Mouse (Mus musculus) heart, postnatal 36 days (tissue): Measurements from ENCODE around the gene Zfp580. TPM values are rescaled to one million over a fixed set of nuclear protein-coding genes. Genes with fewer than 3 reads are reported as not detected.

Experiments
- DNase-seq, 2 experiments: peaks; one replicate each; pipeline ENCODE4 v3.0.0; 2021 to 2022
- intact Hi-C: fragments of 180-260 bp; cut with DNase I; formaldehyde crosslinking; loops from one replicate; pipeline ENCODE4 v1.15.1; 2025
- total RNA-seq, 2 experiments: library from RNA; stranded (reverse); gene quantifications; 2 replicates each; pipeline ENCODE4 v1.2.3; 2021

Zfp580 gene
- total RNA-seq, 2 experiments from 2014 or later, result 5.6 to 5.7 TPM

DNA sequence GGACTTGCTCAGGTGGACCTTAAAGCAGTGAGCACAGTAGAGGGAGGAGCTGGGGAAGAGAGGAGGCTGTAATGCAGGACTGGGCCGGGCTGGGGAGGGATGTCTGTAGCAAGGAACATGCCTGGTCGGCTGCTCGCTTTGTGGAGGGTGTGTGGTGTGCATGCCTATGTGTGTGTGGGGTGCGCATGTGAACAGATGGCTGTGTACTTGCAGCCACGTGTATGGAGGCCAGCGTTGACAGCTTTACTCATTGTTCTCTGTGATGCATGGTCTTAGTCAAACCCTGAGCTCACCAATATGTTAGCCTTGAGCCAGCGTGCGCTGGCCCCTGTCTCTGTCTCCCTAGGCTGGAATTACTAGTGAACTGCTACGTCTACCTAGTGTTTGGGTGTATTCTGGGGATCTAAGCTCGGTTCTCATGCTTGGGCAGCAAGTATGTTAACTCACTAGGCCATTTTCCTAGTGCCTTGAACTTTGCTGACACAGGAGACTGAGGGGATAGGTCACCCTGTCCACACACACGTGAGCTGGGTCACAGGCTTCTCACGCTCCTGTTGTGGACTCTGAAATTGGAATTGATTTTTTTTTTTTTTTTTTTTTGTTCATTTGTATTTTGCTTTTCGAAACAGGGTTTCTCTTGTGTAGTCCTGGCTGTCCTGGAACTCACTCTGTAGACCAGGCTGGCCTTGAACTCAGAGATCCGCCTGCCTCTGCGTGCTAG, 39.8 kb downstream of the Zfp580 start:
- DNase-seq, result no peak
- intact Hi-C loops, result no loop called here

- no peak for DNase-seq
- intact Hi-C loops, result no loop called here
These were observed 41.0 kb downstream of the Zfp580 start for GRCm38 (mm10) chr7:5092381-5092780.

DNA sequence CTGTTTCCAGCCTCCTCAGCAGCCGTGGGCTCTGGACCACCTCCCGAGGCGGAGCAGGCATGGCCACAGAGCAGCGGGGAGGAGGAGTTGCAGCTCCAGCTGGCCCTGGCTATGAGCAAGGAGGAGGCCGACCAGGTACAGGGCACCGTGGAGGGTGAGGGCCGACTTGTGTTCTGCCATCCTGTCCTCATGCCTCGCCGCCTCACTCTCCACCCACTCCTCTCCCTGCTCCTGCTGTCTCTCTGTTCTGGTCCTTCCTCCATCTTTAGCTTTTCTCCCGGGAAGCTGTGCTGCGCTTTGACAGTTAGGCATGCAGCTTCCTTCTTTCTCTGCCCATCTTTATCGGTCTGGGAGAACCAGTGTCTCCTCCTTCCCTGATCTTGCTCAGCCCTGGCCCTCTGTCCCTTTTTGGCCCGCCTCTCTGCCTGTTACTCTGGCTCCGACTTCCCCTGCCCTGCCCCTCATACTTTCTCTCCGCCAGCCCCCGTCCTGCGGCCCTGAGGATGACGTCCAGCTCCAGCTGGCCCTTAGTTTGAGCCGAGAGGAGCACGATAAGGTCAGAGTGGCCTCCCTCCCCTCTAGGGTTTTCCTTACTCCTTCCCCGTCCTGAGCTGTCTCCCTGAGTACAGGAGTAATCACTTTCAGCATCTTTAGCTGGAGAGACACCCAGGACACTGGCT, 41.6 kb downstream of the Zfp580 start:
- intact Hi-C loops, result no loop called here
- no peak for DNase-seq

DNA sequence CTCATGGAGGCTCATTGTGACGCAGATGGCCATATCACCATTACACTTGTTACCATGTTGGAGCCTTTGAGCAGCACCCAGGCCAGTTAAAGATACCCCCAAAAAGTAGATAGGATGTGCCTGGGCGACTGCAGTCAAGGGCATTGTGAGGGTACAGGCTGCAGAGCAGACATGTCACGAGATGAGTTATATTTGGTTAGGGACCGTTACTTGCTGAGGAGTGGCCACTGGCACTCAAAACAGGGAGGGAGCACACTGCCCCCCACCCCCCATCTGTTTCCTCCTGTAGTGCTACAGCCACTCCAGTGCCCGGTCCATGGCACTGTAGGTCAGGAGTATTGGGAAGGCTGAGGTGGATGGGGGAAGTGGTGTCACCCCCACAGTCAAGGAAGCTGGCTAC, 47.4 kb downstream of the Zfp580 start:
- intact Hi-C loops, result no loop called here
- DNase-seq, result no peak

- intact Hi-C loops, result no loop called here
- no peak for DNase-seq
These were observed 48.5 kb downstream of the Zfp580 start for GRCm38 (mm10) chr7:5099796-5100195.

DNA sequence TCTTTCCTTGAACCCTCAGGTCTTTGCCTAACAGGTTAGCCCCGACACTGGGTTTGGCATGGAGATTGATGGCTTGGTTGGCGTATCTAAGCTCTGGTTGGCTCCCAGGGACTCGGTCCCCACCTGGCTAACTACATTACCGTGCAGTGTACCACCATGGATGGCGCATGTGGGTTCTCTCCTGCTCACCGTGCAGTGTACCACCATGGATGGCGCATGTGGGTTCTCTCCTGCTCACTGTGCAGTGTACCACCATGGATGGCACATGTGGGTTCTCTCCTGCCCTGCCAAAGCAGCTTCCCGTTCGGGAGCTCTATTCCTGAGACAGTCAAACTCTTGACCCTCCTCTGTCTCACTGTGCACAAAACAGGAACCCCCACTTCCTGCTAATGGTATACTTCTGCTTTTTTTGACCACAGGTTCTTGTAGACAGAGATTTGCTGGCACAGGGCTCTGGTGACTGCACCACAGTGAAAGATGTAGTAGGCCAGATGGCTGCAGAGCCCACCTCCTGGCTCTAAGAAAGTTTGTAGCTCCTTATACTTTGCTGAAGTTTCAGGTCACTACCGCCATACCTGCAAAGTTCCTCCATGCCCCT, 49.8 kb downstream of the Zfp580 start:
- intact Hi-C loops, result no loop called here
- DNase-seq, result no peak

GRCm38 (mm10) chr7:5102564-5102963, 51.2 kb downstream of the Zfp580 start:
- intact Hi-C loops, result no loop called here
- DNase-seq, result no peak

Other genes with a start within 250 kb of the Zfp580 start
- gene Ube2s, start 238.9 kb upstream of the Zfp580 start, total RNA-seq, result 10 to 100 TPM; 89.8 to 95.7 TPM
- not detected for gene Shisa7, start 206.8 kb upstream of the Zfp580 start, total RNA-seq
- 1 to 10 TPM; 3.9 to 4.6 TPM for gene Isoc2b, start 181.3 kb upstream of the Zfp580 start, total RNA-seq
- 10 to 100 TPM; 45.4 to 48.8 TPM for gene Isoc2a, start 174.4 kb upstream of the Zfp580 start, total RNA-seq
- not detected for gene Gm36210, start 145.0 kb upstream of the Zfp580 start, total RNA-seq
- 1 to 10 TPM; 7.2 to 9.2 TPM for gene Zfp628, start 136.3 kb upstream of the Zfp580 start, total RNA-seq
- 1 to 10 TPM; 4.3 to 5.1 TPM for gene Nat14, start 129.5 kb upstream of the Zfp580 start, total RNA-seq
- 1 to 10 TPM; 3.9 to 4.1 TPM for gene Ssc5d, start 125.8 kb upstream of the Zfp580 start, total RNA-seq
- gene Sbk2, start 87.1 kb upstream of the Zfp580 start, total RNA-seq, result 10 to 100 TPM; 26.5 to 34.0 TPM
- 10 to 100 TPM; 31.5 to 45.5 TPM for gene Sbk3, start 80.4 kb upstream of the Zfp580 start, total RNA-seq
- gene Zfp579, start 55.4 kb upstream of the Zfp580 start, total RNA-seq, result 10 to 100 TPM; 14.2 to 16.4 TPM
- 10 to 100 TPM in 1 of 2 experiments, 1 to 10 TPM in 1; 9.7 to 10.4 TPM for gene Zfp524, start 37.1 kb upstream of the Zfp580 start, total RNA-seq
- gene Fiz1, start 36.8 kb upstream of the Zfp580 start, total RNA-seq, result 10 to 100 TPM; 17.0 to 21.6 TPM
- not detected for gene Gm44973, start 36.0 kb upstream of the Zfp580 start, total RNA-seq
- 10 to 100 TPM; 14.1 to 14.9 TPM for gene Zfp865, start 31.2 kb upstream of the Zfp580 start, total RNA-seq
- gene Ccdc106, start 31.0 kb upstream of the Zfp580 start, total RNA-seq, result not detected
- gene 4632433K11Rik, start 17.4 kb upstream of the Zfp580 start, total RNA-seq, result not detected
- 1 to 10 TPM; 5.2 to 6.1 TPM for gene Zfp784, start 13.1 kb upstream of the Zfp580 start, total RNA-seq
- gene U2af2, start 10.6 kb downstream of the Zfp580 start, total RNA-seq, result 10 to 100 TPM; 62.4 to 70.8 TPM
- gene Epn1, start 28.7 kb downstream of the Zfp580 start, total RNA-seq, result 100 to 1,000 TPM; 176 to 184 TPM
- not detected for gene Rfpl4, start 65.4 kb downstream of the Zfp580 start, total RNA-seq
- 1 to 10 TPM; 6.2 to 6.9 TPM for gene Rasl2-9, start 74.4 kb downstream of the Zfp580 start, total RNA-seq
- not detected for gene Vmn1r55, start 98.1 kb downstream of the Zfp580 start, total RNA-seq
- not detected for gene Vmn1r56, start 145.2 kb downstream of the Zfp580 start, total RNA-seq
- gene Vmn1r57, start 167.0 kb downstream of the Zfp580 start, total RNA-seq, result not detected